Mouse (Mus musculus): Measurements from ENCODE around the gene Chchd2.

Chchd2 gene

GRCm38 (mm10) chr5:129878946-129879345 lies 8.3 kb downstream of the Chchd2 start:
- peak; percentile 52 for DNase-seq (ENCODE audit: low read depth, low spot score)

DNA sequence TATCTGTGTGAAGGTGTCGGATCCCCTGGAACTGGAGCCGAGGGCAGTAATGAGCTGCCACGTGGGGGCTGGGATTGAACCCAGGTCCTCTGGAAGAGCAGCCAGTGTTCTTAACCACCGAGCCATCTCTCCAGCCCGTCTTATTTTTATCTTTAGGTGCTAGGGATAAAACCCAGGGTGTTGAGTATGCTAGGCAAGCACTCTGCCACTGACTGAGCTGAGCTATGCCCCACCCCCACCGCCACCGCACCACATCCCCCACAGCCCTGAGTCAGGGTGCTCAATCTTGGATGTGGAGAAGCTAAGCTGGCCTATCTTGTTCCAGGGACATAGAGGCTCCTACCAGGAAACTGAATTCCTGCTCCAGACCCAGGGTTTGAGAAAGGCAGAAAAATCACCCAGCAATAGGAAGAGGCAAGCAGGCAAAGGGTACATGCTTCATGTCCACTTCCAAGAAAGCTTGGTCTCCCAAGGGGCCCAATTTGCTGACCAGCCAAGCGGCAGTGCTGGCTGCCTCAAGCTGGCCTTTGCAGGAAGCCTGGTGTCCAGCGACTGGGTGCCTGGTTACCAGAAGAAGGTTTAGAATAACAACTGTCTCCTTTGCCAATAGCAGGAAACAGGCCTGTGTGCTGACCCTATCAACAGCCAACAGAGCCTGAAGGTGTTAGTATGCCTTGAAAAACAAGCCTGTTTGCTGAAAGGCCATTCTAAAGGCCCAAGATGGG lies 9.4 kb downstream of the Chchd2 start:
- DNase-seq (ENCODE audit: low read depth, low spot score), result peak; percentile 59

DNA sequence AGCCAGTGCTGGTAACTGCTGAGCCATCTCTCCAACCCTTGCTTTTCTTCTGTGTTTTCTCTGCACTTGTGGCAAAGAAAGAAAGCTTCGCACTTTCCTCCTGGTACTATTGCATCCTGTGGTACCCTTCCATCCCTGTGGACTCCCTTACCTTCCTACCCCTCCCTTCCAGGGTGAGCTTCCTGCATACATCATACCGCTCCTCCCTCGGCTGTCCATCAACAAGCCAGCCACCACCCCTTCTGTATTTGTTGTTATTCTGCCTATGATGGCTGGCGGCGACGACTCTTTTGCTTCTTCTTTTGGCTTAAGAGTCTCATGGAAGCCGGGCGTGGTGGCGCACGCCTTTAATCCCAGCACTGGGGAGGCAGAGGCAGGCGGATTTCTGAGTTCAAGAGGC lies 12.2 kb downstream of the Chchd2 start:
- DNase-seq (ENCODE audit: low read depth, low spot score), result no peak

GRCm38 (mm10) chr5:129873942-129874341 lies 13.3 kb downstream of the Chchd2 start:
- no peak for DNase-seq (ENCODE audit: low read depth, low spot score)

DNA sequence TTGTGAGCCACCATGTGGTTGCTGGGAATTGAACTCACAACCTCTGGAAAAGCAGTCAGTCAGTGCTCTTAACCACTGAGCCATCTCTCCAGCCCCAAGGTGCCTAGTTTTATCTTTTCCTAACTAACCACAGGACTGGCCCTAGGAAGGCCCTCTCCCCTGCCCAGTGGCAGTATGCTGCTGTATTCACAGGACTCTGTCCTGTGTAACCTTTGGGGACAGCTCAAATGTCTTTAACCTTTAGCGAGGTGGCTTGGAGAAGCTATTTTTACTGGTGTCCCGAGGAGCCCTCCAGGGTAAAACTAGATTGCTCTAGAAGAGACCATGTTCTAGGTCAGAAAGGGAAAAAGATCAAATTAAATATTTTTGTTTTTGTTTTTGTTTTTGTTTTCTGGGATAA lies 16.0 kb downstream of the Chchd2 start:
- DNase-seq (ENCODE audit: low read depth, low spot score), result no peak

GRCm38 (mm10) chr5:129869238-129869995 lies 17.9 kb downstream of the Chchd2 start:
- DNase-seq (ENCODE audit: low read depth, low spot score), result no peak

DNA sequence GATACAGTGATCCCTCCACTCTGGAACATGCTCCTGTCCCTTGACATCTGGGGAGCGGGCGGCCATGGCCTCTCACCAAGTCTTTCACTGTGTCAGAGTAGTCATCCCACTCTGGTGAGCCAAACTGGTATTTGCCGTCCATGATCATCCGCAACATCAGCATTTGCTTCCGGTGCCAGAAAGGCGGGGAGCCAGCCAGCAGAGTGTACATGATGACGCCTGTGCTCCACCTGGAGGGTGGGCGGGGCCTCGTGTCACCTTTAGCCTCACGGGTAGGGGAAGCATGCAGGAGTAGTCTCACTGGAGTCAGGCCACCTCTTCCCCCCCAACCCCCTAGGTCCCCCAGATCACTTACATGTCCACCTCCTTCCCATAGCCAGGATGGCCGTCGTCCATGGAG lies 21.4 kb downstream of the Chchd2 start:
- no peak for DNase-seq (ENCODE audit: low read depth, low spot score)

DNA sequence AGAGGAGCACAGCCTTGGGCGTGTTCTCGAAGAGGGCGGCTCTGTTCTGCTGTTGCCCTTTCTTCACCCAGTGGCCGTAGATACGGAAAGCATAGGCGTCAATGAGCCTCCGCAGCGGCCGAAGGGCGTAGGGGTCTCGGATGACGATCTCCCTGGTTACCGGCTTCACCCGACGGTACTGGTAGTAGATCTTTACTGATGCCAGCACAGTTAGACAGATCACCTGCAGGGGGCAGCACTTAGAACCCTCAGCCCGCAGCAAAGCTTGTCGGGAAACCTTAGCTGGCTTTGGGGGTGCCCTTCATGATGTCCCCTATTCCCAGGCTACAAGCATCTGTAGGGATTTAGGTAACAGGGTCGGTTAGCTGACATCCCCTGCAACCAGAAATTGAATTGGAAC lies 22.8 kb downstream of the Chchd2 start:
- DNase-seq (ENCODE audit: low read depth, low spot score), result peak; percentile 52

DNA sequence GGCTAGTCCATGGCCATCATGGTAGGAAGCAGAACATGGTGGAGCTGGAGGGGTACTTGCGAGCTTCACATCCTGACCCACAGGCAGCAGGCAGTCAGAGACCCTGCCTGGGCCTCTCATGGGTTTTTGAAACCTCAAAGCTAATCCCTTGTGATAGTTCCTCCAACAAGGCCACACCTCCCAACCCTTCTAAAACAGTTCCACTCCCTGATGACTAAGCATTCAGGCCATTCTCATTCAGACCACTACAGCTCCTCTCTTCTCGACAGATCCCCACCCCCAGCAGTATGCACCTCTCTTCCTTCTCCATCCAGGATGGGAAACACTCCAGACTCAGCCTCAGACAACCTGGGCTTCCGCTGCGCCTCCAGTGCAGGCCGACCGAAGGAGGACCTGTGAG lies 24.9 kb downstream of the Chchd2 start:
- no peak for DNase-seq (ENCODE audit: low read depth, low spot score)

- DNase-seq (ENCODE audit: low read depth, low spot score), result no peak
Measured at GRCm38 (mm10) chr5:129856414-129856813, 30.9 kb downstream of the Chchd2 start.

DNA sequence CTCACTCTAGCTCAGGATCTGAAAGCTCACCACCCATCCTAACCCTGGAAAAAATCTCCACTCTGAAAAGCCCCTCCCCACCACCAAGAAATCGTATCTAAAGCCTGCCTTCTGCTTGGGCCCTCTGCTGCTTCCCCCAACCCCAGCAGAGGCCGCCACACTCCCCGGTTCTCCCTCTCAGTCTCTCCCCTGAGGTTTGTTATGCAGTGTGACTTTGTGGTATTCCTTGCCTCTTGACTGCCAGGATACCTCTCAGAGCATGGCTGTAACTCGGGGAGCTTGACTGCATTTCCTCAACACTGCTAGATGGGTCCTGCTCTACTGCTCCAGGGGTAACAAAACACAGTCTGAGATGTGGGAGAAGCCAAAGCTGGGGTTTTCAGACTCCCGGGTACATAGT lies 32.1 kb downstream of the Chchd2 start:
- DNase-seq (ENCODE audit: low read depth, low spot score), result no peak

DNA sequence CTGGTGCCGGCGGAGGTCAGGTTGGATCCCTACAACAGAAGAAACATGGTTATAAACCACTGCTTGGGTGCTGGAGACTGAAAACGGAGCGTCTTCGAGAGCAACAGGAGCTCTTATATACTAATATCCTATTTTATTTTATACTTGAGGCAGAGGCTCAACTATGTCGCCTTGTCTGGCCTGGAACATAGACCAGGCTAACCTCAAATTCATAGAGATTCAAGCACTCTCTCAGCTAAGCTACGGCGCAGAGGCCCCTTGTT lies 39.8 kb downstream of the Chchd2 start:
- no peak for DNase-seq (ENCODE audit: low read depth, low spot score)

DNA sequence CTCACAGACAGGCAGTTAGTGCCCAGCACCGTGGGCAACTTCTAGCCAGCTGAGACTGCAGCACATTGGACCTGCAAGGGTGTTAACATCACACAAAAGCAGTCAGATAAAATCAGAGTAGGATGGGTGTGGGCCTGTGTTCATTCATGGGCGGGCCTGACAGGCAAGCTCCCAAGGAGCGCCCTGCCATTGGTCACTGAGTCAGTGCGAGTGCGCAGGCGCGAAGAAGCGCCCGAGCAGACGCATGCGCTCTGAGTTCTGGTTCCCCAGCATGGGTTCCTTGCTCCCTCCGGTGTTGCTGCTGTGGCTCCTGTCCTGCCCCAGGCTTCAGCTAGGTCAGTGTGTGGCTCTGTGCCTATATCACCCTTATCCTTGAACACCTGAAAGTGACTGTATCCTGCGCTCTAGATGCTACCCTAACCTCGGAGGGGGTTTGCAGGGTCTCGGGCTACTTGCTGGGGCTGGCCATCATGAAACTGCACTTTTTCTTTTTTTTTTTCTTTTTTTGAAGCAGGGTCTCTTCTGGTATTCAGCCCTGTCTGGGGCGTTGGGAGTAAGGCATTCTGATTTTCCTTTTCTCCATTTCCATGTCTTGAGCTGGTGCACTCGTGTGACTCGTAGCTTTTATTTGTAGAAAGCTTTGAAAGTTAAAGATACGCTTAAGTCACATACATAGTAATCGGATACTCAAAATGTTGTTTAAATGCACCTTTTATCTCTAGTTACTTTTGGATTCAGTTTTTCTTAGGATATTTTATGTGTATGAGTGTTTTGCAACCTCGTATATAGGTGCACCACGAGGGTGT lies 40.3 kb downstream of the Chchd2 start, which contains the start of gene Sumf2:
TSS of gene Sumf2 (plus strand) at position 235 of the 806 bp plus-strand sequence.
- DNase-seq (ENCODE audit: low read depth, low spot score), result peak; percentile 97

- no peak for DNase-seq (ENCODE audit: low read depth, low spot score)
Measured at GRCm38 (mm10) chr5:129844848-129845247, 42.4 kb downstream of the Chchd2 start.

All from brain, adult 2 months (tissue).